Mouse (Mus musculus): ENCODE measurements around the gene Fbxl8.

GRCm38 (mm10) chr8:105307670-105308069 is 43.2 kb downstream of the Fbxl8 start:
- no peak for TF ChIP-seq CTCF (conservative IDR thresholded peaks at IDR 0.05 in 1 of 2, IDR thresholded peaks at IDR 0.05 in 1 of 2; ENCODE audit: low read depth in 2 of 2, low read length in 2 of 2)
- no peak for TF ChIP-seq POLR2A (IDR thresholded peaks at IDR 0.05; ENCODE audit: low read depth, low read length)
- TF ChIP-seq POLR2AphosphoS2 (IDR thresholded peaks at IDR 0.05; ENCODE audit: low read depth, low read length): no peak

Measured in CH12.LX (cell line).